In the genomic region with DNA sequence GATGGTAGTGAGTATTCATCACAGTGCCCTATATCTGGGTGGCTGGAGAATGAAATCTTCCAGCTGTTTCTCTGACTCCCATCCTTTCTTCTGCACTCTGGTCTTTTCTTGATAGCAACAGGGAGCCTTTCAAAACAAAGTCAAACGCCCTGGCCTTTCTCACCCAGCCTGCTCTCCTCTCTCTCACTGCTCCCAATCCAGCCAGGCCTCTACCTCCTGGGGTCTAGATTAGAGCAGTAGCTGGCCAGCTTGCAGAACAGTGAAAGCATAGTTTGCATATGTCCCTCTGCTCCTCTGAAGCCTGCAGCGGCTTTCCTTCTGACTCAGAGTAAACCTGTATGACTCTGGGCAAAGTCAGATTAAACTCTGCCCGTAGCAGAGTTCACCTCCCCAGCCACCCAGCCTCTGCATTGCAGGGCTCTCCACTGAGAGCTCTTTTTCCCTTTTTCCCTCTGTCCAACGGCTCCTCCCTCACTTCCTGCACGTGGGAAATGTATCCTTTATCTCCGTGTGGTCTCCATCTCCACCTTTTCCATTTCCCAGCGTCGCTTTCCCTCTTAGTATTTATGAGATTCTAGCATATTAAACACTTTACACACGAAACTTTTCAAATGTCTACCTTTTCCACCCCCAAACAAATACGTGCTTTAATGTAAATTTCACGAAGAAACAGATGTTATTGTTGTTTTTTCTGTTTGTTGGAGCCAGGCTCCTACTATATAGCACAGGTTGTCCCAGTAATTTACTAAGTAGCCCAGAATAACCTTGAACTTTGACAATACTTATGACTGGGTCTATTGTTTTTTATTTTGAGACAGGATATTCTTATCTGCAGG, we compare ENCODE assay signal across 7 mouse cellular contexts. TPM values are rescaled to one million over a fixed set of nuclear protein-coding genes. Genes with fewer than 3 reads are reported as not detected.
DNase-seq lines count a peak whose midpoint lies in the region; ATAC-seq and TF ChIP-seq lines count a peak whose summit lies in the region.

Gene Bcl10, plus strand, starts transcription at position 786 of the 836 bp plus-strand sequence.

- 0 out of 2 replicates have a peak, but pooled peaks cover 10% of the 10 kb centered on the region for H3K9me3 ChIP-seq in embryonic facial prominence, embryonic 13.5 days
- 0 out of 2 replicates have a peak, but pooled peaks cover 3% of the 10 kb centered on the region for H3K9me3 ChIP-seq in liver, embryonic 11.5 days (ENCODE audit: control insufficient read depth, low read length)
- H3K9me3 ChIP-seq in stomach, postnatal 0 days (ENCODE audit: control insufficient read depth, low read length): no peaks in the 10 kb centered on the region

- H3K9ac ChIP-seq in embryonic facial prominence, embryonic 13.5 days: peak within 1 kb of the TSS; percentile 62
- peak within 1 kb of the TSS; percentile 63 for H3K9ac ChIP-seq in liver, embryonic 11.5 days (ENCODE audit: low read depth, low read length)
- no peak within 1 kb of the TSS; the same call in 1 of the 2 replicates for H3K9ac ChIP-seq in stomach, postnatal 0 days (ENCODE audit: low read length)

- H3K4me1 ChIP-seq in testis, adult 2 months (ENCODE audit: control insufficient read depth, insufficient read depth, low read length): no peaks in the 10 kb centered on the region; the same call in 1 of the 2 replicates
- H3K4me1 ChIP-seq in embryonic facial prominence, embryonic 13.5 days: peaks cover 16% of the 10 kb centered on the region
- H3K4me1 ChIP-seq in liver, embryonic 11.5 days (replicated peaks; ENCODE audit: control insufficient read depth, insufficient read depth, low read length): peaks cover 19% of the 10 kb centered on the region
- no peaks in the 10 kb centered on the region; the same call in 1 of the 2 replicates for H3K4me1 ChIP-seq in stomach, postnatal 0 days (replicated peaks; ENCODE audit: control insufficient read depth, insufficient read depth)

- 34% methylated on average over 11 of the region's 11 CpGs for WGBS in embryonic facial prominence, embryonic 13.5 days
- WGBS in liver, embryonic 11.5 days: 39% methylated on average over 11 of the region's 11 CpGs
- WGBS in stomach, postnatal 0 days: 34% methylated on average over 11 of the region's 11 CpGs

- DNase-seq in testis, postnatal 14 days (ENCODE audit: low spot score): no peak
- DNase-seq in liver, embryonic 11.5 days (ENCODE audit: low spot score): no peak
- DNase-seq in stomach, postnatal 0 days (ENCODE audit: low spot score): peak; percentile 48
- DNase-seq in spleen, postnatal 14 days (ENCODE audit: low spot score in 2 of 2): no peak

- H3K4me3 ChIP-seq in testis, adult 2 months (ENCODE audit: control insufficient read depth, low read depth, low read length): peak within 1 kb of the TSS; percentile 99; the same call in 1 of the 2 replicates
- peak within 1 kb of the TSS; percentile 63 for H3K4me3 ChIP-seq in embryonic facial prominence, embryonic 13.5 days
- H3K4me3 ChIP-seq in liver, embryonic 11.5 days (ENCODE audit: low read depth, low read length): peak within 1 kb of the TSS; percentile 44
- H3K4me3 ChIP-seq in stomach, postnatal 0 days (ENCODE audit: low read depth, low read length): peak within 1 kb of the TSS; percentile 26; the same call in 1 of the 2 replicates

- peak within 1 kb of the TSS; percentile 60 for H3K4me2 ChIP-seq in embryonic facial prominence, embryonic 13.5 days
- peak within 1 kb of the TSS; percentile 74 for H3K4me2 ChIP-seq in liver, embryonic 11.5 days
- peak within 1 kb of the TSS; percentile 45 for H3K4me2 ChIP-seq in stomach, postnatal 0 days (replicated peaks; ENCODE audit: low read depth)

- TF ChIP-seq POLR2A in testis, adult 2 months (IDR thresholded peaks at IDR 0.05; ENCODE audit: control insufficient read depth, low read depth, low read length): no peak

- no peak for TF ChIP-seq CTCF in testis, adult 2 months (IDR thresholded peaks at IDR 0.05; ENCODE audit: control insufficient read depth, insufficient read depth, insufficient replicate concordance, low read depth, low read length)
- TF ChIP-seq CTCF in stomach, postnatal 0 days (IDR thresholded peaks at IDR 0.05; ENCODE audit: low read depth): no peak

- H3K27ac ChIP-seq in testis, adult 2 months (ENCODE audit: control insufficient read depth, insufficient read depth, low read depth, low read length): no peak within 1 kb of the TSS; the same call in 1 of the 2 replicates
- peak within 1 kb of the TSS; percentile 93 for H3K27ac ChIP-seq in embryonic facial prominence, embryonic 13.5 days
- peak within 1 kb of the TSS; percentile 77 for H3K27ac ChIP-seq in liver, embryonic 11.5 days (ENCODE audit: low read depth, low read length)
- peak within 1 kb of the TSS; percentile 64; the same call in 1 of the 2 replicates for H3K27ac ChIP-seq in stomach, postnatal 0 days (replicated peaks)

- H3K36me3 ChIP-seq in testis, adult 2 months (ENCODE audit: control insufficient read depth, insufficient read depth, low read length): no peaks in the 10 kb centered on the region
- H3K36me3 ChIP-seq in embryonic facial prominence, embryonic 13.5 days: no peaks in the 10 kb centered on the region
- no peaks in the 10 kb centered on the region for H3K36me3 ChIP-seq in liver, embryonic 11.5 days (ENCODE audit: control insufficient read depth, insufficient read depth, low read length)
- H3K36me3 ChIP-seq in stomach, postnatal 0 days (ENCODE audit: control insufficient read depth, insufficient read depth, low read length): no peaks in the 10 kb centered on the region

- H3K27me3 ChIP-seq in testis, adult 2 months (ENCODE audit: control insufficient read depth, insufficient read depth, low read length): no peaks in the 10 kb centered on the region
- H3K27me3 ChIP-seq in embryonic facial prominence, embryonic 13.5 days: no peaks in the 10 kb centered on the region
- H3K27me3 ChIP-seq in liver, embryonic 11.5 days (replicated peaks; ENCODE audit: control insufficient read depth, insufficient read depth, low read length): no peaks in the 10 kb centered on the region
- H3K27me3 ChIP-seq in stomach, postnatal 0 days (ENCODE audit: control insufficient read depth, insufficient read depth, low read length): no peaks in the 10 kb centered on the region

- no peak for ATAC-seq in embryonic facial prominence, embryonic 13.5 days (ENCODE audit: insufficient number of reproducible peaks, insufficient read depth, low FRiP score, low TSS enrichment, low read depth)
- ATAC-seq in hematopoietic stem cell, adult 5-6 weeks (replicated peaks in 1 of 2; ENCODE audit: insufficient read depth in 1 of 2, low FRiP score in 2 of 2, low TSS enrichment in 1 of 2, low read depth in 1 of 2, poor library complexity in 2 of 2, severe bottlenecking in 2 of 2): no peak
- ATAC-seq in liver, embryonic 11.5 days (replicated peaks; ENCODE audit: low FRiP score): no peak
- ATAC-seq in stomach, postnatal 0 days (ENCODE audit: low FRiP score, low TSS enrichment): peak; percentile 2; the same call in 1 of the 2 replicates

- TF ChIP-seq EP300 in stomach, postnatal 0 days (optimal IDR thresholded peaks at IDR 0.05): no peak

RNA-seq across cellular contexts. Expression of gene Bcl10, which starts in this region (rescaled TPM):
- polyA plus RNA-seq in testis, adult 2 months (2012; rRNA removed): 4.6 and 4.7 TPM in 2 replicates
- 47.0 and 50.4 TPM in 2 replicates for polyA plus RNA-seq in embryonic facial prominence, embryonic 13.5 days (2015; fragmentation: Nextera tagmentation; extraction: Ambion mirVana)
- total RNA-seq in hematopoietic stem cell, adult 5-6 weeks (2017): 56.9 and 62.3 TPM in 2 replicates
- polyA plus RNA-seq in liver, embryonic 11.5 days (2014; fragmentation: Nextera tagmentation; extraction: Ambion mirVana): 36.5 and 39.1 TPM in 2 replicates
- 43.5 and 46.1 TPM in 2 replicates for polyA plus RNA-seq in stomach, postnatal 0 days (2015; fragmentation: Nextera tagmentation; extraction: Ambion mirVana)

Comparison
In these comparisons a context has a peak if more than half of its experiments do, and no peak if none do; other contexts are left out.
1. H3K4me3 ChIP-seq: peak in every context shown above with its lines; median percentile 99 in testis, adult 2 months; 63 in embryonic facial prominence, embryonic 13.5 days; 44 in liver, embryonic 11.5 days; 26 in stomach, postnatal 0 days.